Mouse (Mus musculus) heart, adult 9 months (tissue): ENCODE measurements around the gene Arl5b.

ENCODE experiments used
- DNase-seq, 2 experiments: peaks; one replicate each; pipeline ENCODE4 v3.0.0; 2022; ENCODE audit warnings: low spot score in 2 of 2

The Arl5b gene

GRCm38 (mm10) chr2:15049117-15049873, at the start of gene Arl5b:
TSS of gene Arl5b (plus strand) at chr2:15049395.
- DNase-seq, result peak; percentile 94 to 95

- no peak for DNase-seq
Measured at GRCm38 (mm10) chr2:15007531-15007930, 41.7 kb upstream of the Arl5b start.

GRCm38 (mm10) chr2:15008072-15008471, 41.1 kb upstream of the Arl5b start:
- DNase-seq, result no peak

- DNase-seq, result no peak
Measured at GRCm38 (mm10) chr2:15026817-15027216, 22.4 kb upstream of the Arl5b start.

- DNase-seq, result no peak
Measured at GRCm38 (mm10) chr2:15027816-15028215, 21.4 kb upstream of the Arl5b start.

- DNase-seq, result peak; percentile 67 to 79
Measured at GRCm38 (mm10) chr2:15038705-15039104, 10.5 kb upstream of the Arl5b start.

GRCm38 (mm10) chr2:15040326-15040725, 8.9 kb upstream of the Arl5b start:
- DNase-seq, result no peak

- no peak for DNase-seq
Measured at GRCm38 (mm10) chr2:15054496-15054895, 5.3 kb downstream of the Arl5b start.

- peak; percentile 95 for DNase-seq
Measured at GRCm38 (mm10) chr2:15054945-15055637, 5.9 kb downstream of the Arl5b start, which contains the start of gene Nsun6. TSS of gene Nsun6 (minus strand) at chr2:15055069.

GRCm38 (mm10) chr2:15055741-15056151, 6.6 kb downstream of the Arl5b start:
- DNase-seq, result no peak

- DNase-seq, result peak in 1 of 2 experiments; percentile 64
Measured at GRCm38 (mm10) chr2:15058227-15058626, 9.0 kb downstream of the Arl5b start.

- no peak for DNase-seq
Measured at GRCm38 (mm10) chr2:15060856-15061255, 11.7 kb downstream of the Arl5b start.

GRCm38 (mm10) chr2:15063815-15064214, 14.6 kb downstream of the Arl5b start:
- peak; percentile 45 to 67 for DNase-seq

GRCm38 (mm10) chr2:15064380-15065269, 15.4 kb downstream of the Arl5b start:
- DNase-seq, result no peak

GRCm38 (mm10) chr2:15065447-15065846, 16.3 kb downstream of the Arl5b start:
- DNase-seq, result no peak

GRCm38 (mm10) chr2:15067091-15067490, 17.9 kb downstream of the Arl5b start:
- DNase-seq, result no peak

GRCm38 (mm10) chr2:15083702-15084101, 34.5 kb downstream of the Arl5b start:
- DNase-seq, result no peak

GRCm38 (mm10) chr2:15087308-15087707, 38.1 kb downstream of the Arl5b start:
- no peak for DNase-seq

GRCm38 (mm10) chr2:15096514-15097090, 47.4 kb downstream of the Arl5b start:
- DNase-seq, result no peak

GRCm38 (mm10) chr2:15104386-15104785, 55.2 kb downstream of the Arl5b start:
- DNase-seq, result no peak

GRCm38 (mm10) chr2:15111290-15111689, 62.1 kb downstream of the Arl5b start:
- no peak for DNase-seq
